Mouse (Mus musculus) ES-Bruce4 (cell line): Measurements from ENCODE around the gene Xiap.

Source experiments
- CTCF ChIP-seq: IDR thresholded peaks from one replicate; pipeline ENCODE4 v1.8.1; 2011; ENCODE audit warnings: low read depth, low read length
- POLR2A ChIP-seq: IDR thresholded peaks from one replicate; pipeline ENCODE4 v1.8.1; 2011; ENCODE audit warnings: low read length; ENCODE audit not compliant: insufficient read depth

DNA sequence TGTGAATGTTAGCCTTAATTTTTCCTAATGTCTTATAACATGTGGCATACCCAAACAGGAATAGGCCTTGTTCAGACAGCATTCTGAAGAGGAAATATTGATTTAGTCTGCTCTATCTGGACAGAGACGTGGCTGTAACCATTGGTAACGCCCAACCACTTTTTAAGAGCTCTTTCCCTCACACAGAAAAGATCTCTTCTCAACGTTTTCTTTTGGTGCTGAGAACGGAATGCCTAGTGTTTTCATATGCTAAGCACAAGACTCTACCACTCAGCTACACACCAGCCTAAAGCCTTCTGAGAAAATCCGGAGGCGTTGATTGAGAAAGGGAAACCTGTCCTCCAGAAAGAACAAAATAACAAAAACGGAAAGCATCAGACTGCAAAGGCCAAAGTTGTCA is 25.6 kb upstream of the Xiap start:
- TF ChIP-seq POLR2A (no peak), CTCF (no peak)
